Mouse (Mus musculus): ENCODE data around the gene Cenpf.

The Cenpf gene

GRCm38 (mm10) chr1:189687654-189688387 lies at the start of gene Cenpf:
Cenpf (minus strand) TSS chr1:189688086.
- peak; percentile 97 to 98 for DNase-seq (ENCODE audit: low read depth in 2 of 2, low spot score in 2 of 2)

- DNase-seq (ENCODE audit: low read depth in 2 of 2, low spot score in 2 of 2), result no peak
These were observed 44.3 kb upstream of the Cenpf start for GRCm38 (mm10) chr1:189732156-189732555.

- DNase-seq (ENCODE audit: low read depth in 2 of 2, low spot score in 2 of 2), result no peak
These were observed 43.8 kb upstream of the Cenpf start for GRCm38 (mm10) chr1:189731697-189732096.

- DNase-seq (ENCODE audit: low read depth in 2 of 2, low spot score in 2 of 2), result no peak
These were observed 41.4 kb upstream of the Cenpf start for GRCm38 (mm10) chr1:189729141-189729815.

GRCm38 (mm10) chr1:189728784-189729115 lies 40.9 kb upstream of the Cenpf start:
- DNase-seq (ENCODE audit: low read depth in 2 of 2, low spot score in 2 of 2), result no peak

- no peak for DNase-seq (ENCODE audit: low read depth in 2 of 2, low spot score in 2 of 2)
These were observed 40.2 kb upstream of the Cenpf start, which contains the start of gene Ptpn14 for GRCm38 (mm10) chr1:189727884-189728783. Ptpn14 (plus strand) TSS chr1:189728268.

GRCm38 (mm10) chr1:189727346-189727883 lies 39.5 kb upstream of the Cenpf start:
- no peak for DNase-seq (ENCODE audit: low read depth in 2 of 2, low spot score in 2 of 2)

- DNase-seq (ENCODE audit: low read depth in 2 of 2, low spot score in 2 of 2), result no peak
These were observed 38.2 kb upstream of the Cenpf start for GRCm38 (mm10) chr1:189726121-189726520.

GRCm38 (mm10) chr1:189718600-189718999 lies 30.7 kb upstream of the Cenpf start:
- no peak for DNase-seq (ENCODE audit: low read depth in 2 of 2, low spot score in 2 of 2)

- DNase-seq (ENCODE audit: low read depth in 2 of 2, low spot score in 2 of 2), result no peak
These were observed 29.7 kb upstream of the Cenpf start for GRCm38 (mm10) chr1:189717546-189717945.

- no peak for DNase-seq (ENCODE audit: low read depth in 2 of 2, low spot score in 2 of 2)
These were observed 28.3 kb upstream of the Cenpf start for GRCm38 (mm10) chr1:189715915-189716797.

GRCm38 (mm10) chr1:189709001-189709400 lies 21.1 kb upstream of the Cenpf start:
- no peak for DNase-seq (ENCODE audit: low read depth in 2 of 2, low spot score in 2 of 2)

GRCm38 (mm10) chr1:189707419-189707818 lies 19.5 kb upstream of the Cenpf start:
- no peak for DNase-seq (ENCODE audit: low read depth in 2 of 2, low spot score in 2 of 2)

- DNase-seq (ENCODE audit: low read depth in 2 of 2, low spot score in 2 of 2), result no peak
These were observed 19.1 kb upstream of the Cenpf start for GRCm38 (mm10) chr1:189707014-189707413.

- DNase-seq (ENCODE audit: low read depth in 2 of 2, low spot score in 2 of 2), result no peak
These were observed 18.3 kb upstream of the Cenpf start for GRCm38 (mm10) chr1:189706040-189706645.

GRCm38 (mm10) chr1:189703591-189703990 lies 15.7 kb upstream of the Cenpf start:
- no peak for DNase-seq (ENCODE audit: low read depth in 2 of 2, low spot score in 2 of 2)

- no peak for DNase-seq (ENCODE audit: low read depth in 2 of 2, low spot score in 2 of 2)
These were observed 15.3 kb upstream of the Cenpf start for GRCm38 (mm10) chr1:189703156-189703555.

- DNase-seq (ENCODE audit: low read depth in 2 of 2, low spot score in 2 of 2), result peak; percentile 19 to 22
These were observed 13.1 kb upstream of the Cenpf start for GRCm38 (mm10) chr1:189700990-189701389.

- DNase-seq (ENCODE audit: low read depth in 2 of 2, low spot score in 2 of 2), result no peak
These were observed 12.3 kb upstream of the Cenpf start for GRCm38 (mm10) chr1:189700186-189700585.

GRCm38 (mm10) chr1:189698416-189698815 lies 10.5 kb upstream of the Cenpf start:
- DNase-seq (ENCODE audit: low read depth in 2 of 2, low spot score in 2 of 2), result no peak

All from CD8-positive naive resting alpha-beta T cell, adult 2 months (primary cell).